Mouse (Mus musculus) lung, postnatal 0 days (tissue): ENCODE data around the gene Defb42. TPM values are rescaled to one million over a fixed set of nuclear protein-coding genes. Genes with fewer than 3 reads are reported as not detected.

ENCODE experiments used
- ATAC-seq: fragments of 200-750 bp; cut with Nextera tagmentation; 2 replicates; pipeline ENCODE4 v1.8.0; 2017; ENCODE audit warnings: moderate library complexity
- DNase-seq: peaks from one replicate; pipeline ENCODE4 v3.0.0-alpha.2; 2016; ENCODE audit warnings: low spot score
- H3K27ac ChIP-seq: fragments of 300-500 bp; sonication (generic); 2 replicates; pipeline ENCODE4 v1.5.1; 2014; ENCODE audit warnings: antibody characterized with exemption, mild to moderate bottlenecking, low read length, mixed read lengths
- H3K27me3 ChIP-seq: fragments of 300-500 bp; sonication (generic); replicated peaks from 2 replicates; pipeline ENCODE4 v1.6.1; 2014; ENCODE audit warnings: low read length, mixed read lengths; ENCODE audit not compliant: insufficient read depth
- H3K36me3 ChIP-seq: fragments of 300-500 bp; sonication (generic); 2 replicates; pipeline ENCODE4 v1.6.1; 2014; ENCODE audit warnings: low read length, mixed read lengths; ENCODE audit not compliant: insufficient read depth
- H3K4me1 ChIP-seq: fragments of 300-500 bp; sonication (generic); 2 replicates; pipeline ENCODE4 v1.6.1; 2014; ENCODE audit warnings: antibody characterized with exemption, low read depth, low read length, mixed read lengths; ENCODE audit not compliant: insufficient read depth
- H3K4me2 ChIP-seq: fragments of 300-500 bp; sonication (generic); replicated peaks from 2 replicates; pipeline ENCODE4 v1.6.1; 2014; ENCODE audit warnings: low read depth, mild to moderate bottlenecking, low read length, moderate library complexity, mixed read lengths
- H3K4me3 ChIP-seq: fragments of 300-500 bp; sonication (generic); 2 replicates; pipeline ENCODE4 v1.5.1; 2014; ENCODE audit warnings: low read depth, low read length
- H3K9ac ChIP-seq: fragments of 300-500 bp; sonication (generic); replicated peaks from 2 replicates; pipeline ENCODE4 v1.6.1; 2014; ENCODE audit warnings: low read depth, mild to moderate bottlenecking
- H3K9me3 ChIP-seq: fragments of 300-500 bp; sonication (generic); 2 replicates; pipeline ENCODE4 v1.6.1; 2016; ENCODE audit warnings: low read length, mixed read lengths
- CTCF ChIP-seq: IDR thresholded peaks from 2 replicates; pipeline ENCODE4 v1.5.1; 2016; ENCODE audit warnings: antibody characterized with exemption, mild to moderate bottlenecking
- EP300 ChIP-seq: IDR thresholded peaks from 2 replicates; pipeline ENCODE4 v1.6.1; 2016; ENCODE audit warnings: antibody characterized with exemption, mild to moderate bottlenecking, control low read depth
- WGBS: fragments of 180-500 bp; shearing (Covaris S2); extraction: QIAGEN DNeasy Blood & Tissue Kit; methylation state at CpG from one replicate; pipeline ENCODE4 v1.1.7; 2014; 5-methylcytosine and 5-hydroxymethylcytosine counted together
- polyA plus RNA-seq: library from polyadenylated mRNA; unstranded; fragments of >200 nt; fragmentation: Nextera tagmentation; extraction: Ambion mirVana; gene quantifications from 2 replicates; pipeline ENCODE4 v1.2.1, GENCODE M21; 2015

The Defb42 gene
- polyA plus RNA-seq, 1 experiment from 2014 or later = not detected

- no peaks in the 10 kb centered on the region for H3K36me3 ChIP-seq
- H3K4me2 ChIP-seq = no peak overlapping the region
- no peak for DNase-seq
- H3K9me3 ChIP-seq = no peaks in the 10 kb centered on the region
- no peak overlapping the region for H3K9ac ChIP-seq
- TF ChIP-seq CTCF = no peak
- no peak for TF ChIP-seq EP300
- no peak overlapping the region for H3K27ac ChIP-seq
- no peaks in the 10 kb centered on the region for H3K27me3 ChIP-seq
- no peak for ATAC-seq
- 68% methylated on average over 5 of the region's 5 CpGs for whole genome bisulfite sequencing
- H3K4me3 ChIP-seq = no peak overlapping the region
- H3K4me1 ChIP-seq = no peaks in the 10 kb centered on the region
Measured at GRCm38 (mm10) chr14:63065391-63065790, 18.6 kb downstream of the Defb42 start.

- Histone ChIP-seq H3K4me1 (no peaks in the 10 kb centered on the region), H3K4me2 (0 out of 2 replicates have a peak overlapping the region, but pooled peaks have one; percentile 11), H3K4me3 (no peak overlapping the region), H3K36me3 (no peaks in the 10 kb centered on the region), H3K27ac (no peak overlapping the region), H3K9me3 (no peaks in the 10 kb centered on the region), H3K9ac (no peak overlapping the region), H3K27me3 (no peaks in the 10 kb centered on the region)
- 24% methylated on average over 16 of the region's 16 CpGs for WGBS
- peak; percentile 77 for DNase-seq
- no peak for ATAC-seq
- no peak for TF ChIP-seq EP300
- TF ChIP-seq CTCF = peak; percentile 92
Measured at GRCm38 (mm10) chr14:63066630-63067310, 20.0 kb downstream of the Defb42 start.

- H3K9ac ChIP-seq = no peak overlapping the region
- 16% methylated on average over 15 of the region's 15 CpGs for WGBS
- no peaks in the 10 kb centered on the region for H3K4me1 ChIP-seq
- H3K4me2 ChIP-seq = no peak overlapping the region
- TF ChIP-seq EP300 = no peak
- no peak for TF ChIP-seq CTCF
- H3K27me3 ChIP-seq = no peaks in the 10 kb centered on the region
- H3K36me3 ChIP-seq = no peaks in the 10 kb centered on the region
- H3K27ac ChIP-seq = no peak overlapping the region
- H3K4me3 ChIP-seq = no peak overlapping the region
- no peak for ATAC-seq
- no peaks in the 10 kb centered on the region for H3K9me3 ChIP-seq
- no peak for DNase-seq
Measured at GRCm38 (mm10) chr14:63067708-63068107, 20.9 kb downstream of the Defb42 start.

Other genes starting within 250 kb of the Defb42 start
- gene Wdfy2, start 209.3 kb upstream of the Defb42 start, polyA plus RNA-seq = 3.4 and 3.5 TPM in 2 replicates
- not detected in 2 replicates for gene Defb48, start 62.5 kb upstream of the Defb42 start, polyA plus RNA-seq
- gene Defb47, start 48.9 kb upstream of the Defb42 start, polyA plus RNA-seq = not detected in 2 replicates
- gene Defb43, start 35.2 kb upstream of the Defb42 start, polyA plus RNA-seq = not detected in 2 replicates
- not detected in 2 replicates for gene Defb30, start 3.0 kb downstream of the Defb42 start, polyA plus RNA-seq